Comparison of ENCODE assay signal across 12 mouse cellular contexts in genomic region chr15:99153466-99153865, GRCm38 (mm10).
"Had no signal": no experiment of that assay in that cellular context is flagged by ENCODE, and none has a peak within 500 bp of the region (broad histone marks: within the 10 kb centered on the region; RNA-seq: fewer than 3 reads in every experiment).

No protein-coding gene starts in this region.

- H3K27ac ChIP-seq: kidney, embryonic 15.5 days; limb, embryonic 12.5 days; liver, embryonic 13.5 days; midbrain, embryonic 12.5 days; stomach, postnatal 0 days had no signal

- H3K27me3 ChIP-seq: kidney, embryonic 15.5 days; limb, embryonic 12.5 days; liver, embryonic 13.5 days; midbrain, embryonic 12.5 days had no signal

- H3K9me3 ChIP-seq: kidney, embryonic 15.5 days; limb, embryonic 12.5 days; liver, embryonic 13.5 days; midbrain, embryonic 12.5 days had no signal

- H3K4me3 ChIP-seq: kidney, embryonic 15.5 days; limb, embryonic 12.5 days; liver, embryonic 13.5 days; midbrain, embryonic 12.5 days had no signal

- H3K4me1 ChIP-seq: kidney, embryonic 15.5 days; limb, embryonic 12.5 days; midbrain, embryonic 12.5 days had no signal

- DNase-seq: kidney, adult 18-20 months; kidney, postnatal 36 days; layer of hippocampus, adult 9-11 months; layer of hippocampus, postnatal 36 days; liver; liver, embryonic 13.5 days; liver, postnatal 0 days; right cerebral cortex, postnatal 25 days had no signal
